Mouse (Mus musculus) urinary bladder, adult 2 months (tissue): Measurements from ENCODE around the gene Egf. TPM values are rescaled to one million over a fixed set of nuclear protein-coding genes. Genes with fewer than 3 reads are reported as not detected.
A peak's percentile ranks its signal among the peaks of the same experiment; 100 is the strongest.
"Not testable (repeated sequence)": the region's sequence is repeated elsewhere in the genome, so short reads cannot be mapped to it uniquely, and the experiment has no call there.

Experiments
- DNase-seq: peaks from one replicate; pipeline ENCODE4 v3.0.0; 2022; ENCODE audit warnings: low spot score
- polyA plus RNA-seq: library from polyadenylated mRNA; depleted of rRNA; stranded (reverse); fragments of >200 nt; gene quantifications from 2 replicates; pipeline ENCODE4 v1.2.3, GENCODE M21; 2012; rRNA removed

The Egf gene
- 2.2 and 2.4 TPM in 2 replicates for polyA plus RNA-seq

DNA sequence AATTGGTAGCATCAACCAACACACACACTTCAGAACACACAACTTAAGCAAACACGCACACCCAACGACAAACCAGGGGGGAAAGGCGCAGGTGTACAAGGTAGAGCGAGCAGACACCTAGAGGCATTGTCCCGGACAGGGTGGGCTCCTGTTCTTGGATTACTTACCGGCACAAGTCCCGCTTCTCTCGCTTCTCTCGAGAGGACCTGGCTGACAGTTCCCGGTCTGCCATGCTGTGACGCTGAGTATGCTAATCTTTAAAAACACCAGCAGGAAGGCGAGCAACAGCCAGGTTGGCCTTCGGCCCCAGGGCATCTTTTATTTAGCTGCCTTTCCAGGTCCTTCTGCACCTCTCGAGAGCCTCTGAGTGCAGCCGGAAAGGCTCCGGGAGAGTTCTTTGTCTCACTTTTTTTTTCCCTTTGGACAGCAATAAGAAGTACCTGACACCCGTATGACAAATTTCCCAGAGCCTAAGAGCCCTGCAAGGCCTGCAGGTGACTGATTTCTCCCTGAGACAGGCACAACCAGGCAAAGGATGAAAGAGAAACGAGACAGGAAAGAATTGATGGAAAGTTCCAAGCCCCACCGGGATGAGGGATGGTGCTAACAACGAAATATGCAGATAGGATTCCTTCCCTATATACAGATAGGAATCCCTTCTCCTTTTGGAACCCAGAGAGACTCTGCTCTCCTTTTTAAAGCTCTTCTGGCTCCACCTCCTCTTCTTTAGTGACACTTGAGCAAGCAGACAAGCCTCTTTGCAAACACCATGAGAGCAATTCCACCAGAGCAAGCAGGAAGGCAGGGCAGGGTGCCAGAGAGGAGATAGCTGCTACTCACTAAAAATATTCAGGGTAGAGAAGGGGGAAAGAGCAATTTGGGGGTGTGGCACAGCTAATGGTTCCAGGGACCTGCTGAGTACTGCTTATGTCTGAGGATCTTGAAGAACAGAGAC is at the start of gene Egf:
TSS of gene Egf (minus strand) at position 667 of the 955 bp plus-strand sequence.
- DNase-seq, result no peak

DNA sequence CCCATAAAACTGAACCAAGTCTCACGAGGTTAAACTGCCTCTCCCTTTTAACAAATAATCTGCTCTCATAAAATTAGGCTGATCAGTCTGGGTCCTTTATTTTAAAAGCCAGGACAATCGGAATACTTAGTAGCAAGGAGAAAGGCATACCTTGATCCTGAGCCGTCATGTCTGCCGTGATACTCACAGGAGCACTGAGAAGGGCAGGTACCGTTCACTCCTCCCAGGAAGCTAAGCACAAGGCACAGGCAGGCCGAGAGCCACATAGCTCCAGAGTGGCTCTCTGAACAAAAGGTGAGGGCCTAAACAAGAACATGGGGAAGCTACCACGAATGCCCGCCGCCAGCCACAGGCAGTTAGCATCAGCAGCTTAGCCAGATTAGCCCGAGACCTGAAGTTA is 48.6 kb upstream of the Egf start, which contains the start of gene Lrit3:
TSS of gene Lrit3 (minus strand) at position 266 of the 400 bp plus-strand sequence.
- no peak for DNase-seq

DNA sequence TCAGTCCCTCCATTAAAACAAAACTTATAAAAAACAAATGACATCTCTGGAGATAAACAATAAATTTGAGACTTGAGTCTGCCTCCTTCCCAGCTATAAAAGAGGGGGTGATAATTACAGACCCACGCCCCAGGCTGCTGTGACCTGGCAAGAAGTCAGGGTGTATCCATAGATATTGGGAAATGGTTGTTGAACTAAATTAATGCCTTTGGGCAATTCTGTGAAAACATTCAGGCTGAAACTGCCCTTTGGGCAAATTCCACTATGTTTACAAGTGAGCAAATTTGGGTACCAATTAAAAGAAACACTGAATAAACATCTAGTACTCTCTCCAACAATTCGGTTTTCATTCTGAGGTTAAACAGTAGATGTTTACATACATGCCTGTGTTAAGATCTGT is 43.9 kb upstream of the Egf start:
- no peak for DNase-seq

DNA sequence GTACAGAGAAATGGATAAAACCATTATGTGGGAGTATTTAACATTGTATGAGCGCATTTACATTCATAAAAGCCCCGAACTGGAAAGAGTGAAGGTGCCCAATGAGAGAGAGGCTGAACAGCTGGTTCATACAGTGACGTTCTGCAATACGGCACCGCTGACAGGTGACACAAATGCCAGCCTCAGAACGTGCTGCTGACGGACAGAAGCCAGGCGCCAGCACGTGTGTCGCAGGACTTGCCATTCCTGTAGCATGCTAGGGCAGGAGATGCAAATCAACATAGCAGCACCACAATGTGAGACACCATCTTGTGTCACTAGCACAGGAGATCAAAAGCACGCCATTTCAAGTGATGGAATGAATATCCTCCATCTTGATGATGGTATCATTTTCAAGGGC is 43.4 kb upstream of the Egf start:
- no peak for DNase-seq

DNA sequence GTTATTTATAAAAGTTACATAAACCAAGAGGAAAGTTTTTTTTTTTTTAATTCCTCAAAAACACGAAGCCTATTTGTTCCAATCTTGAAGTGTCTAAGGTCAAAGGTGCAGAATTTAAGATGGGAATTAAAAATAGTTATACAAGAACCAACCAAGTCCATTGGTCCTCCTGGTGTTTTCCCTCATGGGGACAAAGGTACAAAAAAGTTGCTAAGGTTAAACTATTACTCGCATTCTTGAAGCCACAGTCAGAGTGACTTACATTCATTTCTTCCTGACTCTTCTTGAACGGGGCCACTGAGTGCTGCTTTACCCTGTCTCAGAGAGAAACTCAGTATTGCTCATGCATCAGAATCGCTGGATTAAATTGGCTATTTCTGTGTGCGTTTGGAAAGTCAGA is 42.2 kb upstream of the Egf start:
- DNase-seq, result no peak

DNA sequence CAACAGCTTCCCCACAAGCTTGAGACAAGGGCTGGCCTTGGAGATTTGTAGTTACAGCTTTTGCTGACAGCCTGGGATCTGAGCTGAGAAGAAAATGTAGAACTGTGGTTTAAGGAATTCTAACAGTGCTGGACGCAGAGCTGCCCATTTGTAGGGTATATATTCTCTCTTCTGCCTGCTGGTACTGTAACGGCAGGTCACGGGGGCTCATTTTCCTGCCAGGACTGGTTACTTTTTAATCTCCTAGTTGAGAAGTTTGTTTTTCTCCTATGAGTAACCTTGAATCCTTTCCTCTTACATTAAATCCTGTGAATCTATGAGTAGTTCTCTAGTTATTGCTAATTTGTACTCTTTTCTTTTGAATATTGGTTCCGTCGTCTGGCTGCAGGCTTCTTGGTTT is 38.7 kb upstream of the Egf start:
- no peak for DNase-seq

DNA sequence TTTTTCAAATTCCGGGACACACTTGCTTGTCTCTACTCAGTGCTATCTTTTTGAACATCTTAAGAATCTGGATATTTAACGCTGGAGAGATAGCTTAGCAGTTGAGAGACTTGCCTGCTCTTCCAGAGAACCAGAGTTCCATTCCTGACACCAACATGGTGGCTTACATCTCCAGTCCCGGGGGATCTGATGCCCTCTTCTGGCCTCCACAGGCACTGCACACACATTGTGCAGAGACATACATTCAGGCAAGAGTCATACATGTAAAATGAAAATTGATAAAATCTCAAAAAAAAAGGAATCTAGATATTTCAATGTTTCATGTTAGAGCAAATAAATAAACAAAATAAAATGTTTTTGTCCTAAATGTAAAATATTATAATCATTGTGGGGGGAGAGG is 27.6 kb upstream of the Egf start:
- no peak for DNase-seq

DNA sequence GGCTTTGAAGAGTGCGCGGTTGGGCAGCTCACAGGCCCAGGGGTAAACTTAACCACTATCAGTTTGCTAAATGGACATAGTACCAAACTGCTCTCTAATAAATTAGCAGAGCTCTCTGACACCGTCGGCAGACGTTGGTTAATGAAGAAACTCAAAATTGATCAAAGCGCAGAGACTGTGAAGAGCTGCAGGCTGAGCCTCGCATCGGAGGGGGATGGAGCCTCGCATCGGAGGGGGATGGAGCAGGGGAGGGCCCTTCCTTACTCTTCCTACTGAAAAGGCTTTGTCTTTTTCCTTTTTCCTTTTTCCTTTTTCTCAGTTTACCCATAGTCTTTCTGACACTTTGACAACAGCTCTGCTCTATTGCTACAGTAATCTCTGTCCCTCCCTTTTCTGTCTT is 26.3 kb upstream of the Egf start:
- no peak for DNase-seq

DNA sequence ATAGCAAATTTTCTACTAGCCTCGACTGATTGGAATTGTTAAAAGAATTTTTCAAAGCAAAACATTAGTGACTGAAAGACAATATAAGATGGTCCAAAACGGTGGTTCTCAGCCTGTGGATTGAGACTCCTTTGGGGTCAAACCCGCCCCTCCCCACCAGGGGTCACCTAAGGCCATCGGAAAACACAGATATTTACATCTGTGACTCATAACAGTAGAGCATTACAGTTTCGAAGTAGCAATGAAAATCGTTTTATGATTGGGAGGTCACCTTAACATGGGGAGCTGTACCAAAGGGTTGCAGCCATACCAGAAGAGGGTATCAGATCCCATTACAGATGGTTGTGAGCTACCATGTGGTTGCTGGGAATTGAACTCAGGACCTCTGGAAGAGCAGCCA is 16.1 kb upstream of the Egf start:
- no peak for DNase-seq

DNA sequence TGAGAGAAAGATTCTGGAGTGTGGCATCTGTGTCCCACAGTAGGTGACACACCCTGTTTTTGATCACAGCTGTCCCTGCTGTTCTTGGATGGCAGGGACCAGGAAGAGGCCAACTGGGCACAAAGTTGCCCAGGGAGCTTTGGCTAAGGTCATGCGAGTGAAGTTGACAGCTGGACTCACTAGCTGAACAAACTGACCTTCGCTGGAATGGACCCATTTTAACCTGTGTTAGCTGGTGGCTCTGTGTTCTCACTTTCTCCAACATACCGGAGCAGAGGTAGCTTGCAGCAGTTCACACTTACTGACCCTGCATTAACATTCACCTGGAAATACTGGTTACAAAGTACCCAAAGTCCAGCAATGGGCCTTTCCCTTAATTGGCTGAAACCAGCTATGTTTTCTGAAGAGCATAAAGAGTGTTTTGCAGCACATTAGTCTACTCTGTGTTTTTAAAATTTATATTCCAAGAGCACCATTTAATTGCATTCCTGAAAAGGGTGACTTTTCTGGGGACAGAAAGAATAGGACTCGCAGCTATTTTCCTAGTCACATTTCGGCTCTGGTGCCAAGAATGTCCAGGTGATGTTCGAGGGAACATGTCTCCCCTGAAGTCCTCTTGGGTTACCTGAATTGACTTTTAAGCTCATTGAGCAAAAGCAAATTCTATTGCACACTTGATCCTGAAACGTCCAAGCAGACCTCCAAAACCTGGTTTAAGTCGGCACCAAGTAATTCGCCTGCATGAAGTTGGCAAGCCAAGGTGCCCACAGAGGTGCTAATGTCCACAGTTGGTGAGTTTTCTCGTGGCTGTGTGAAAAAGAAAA is 12.1 kb upstream of the Egf start:
- no peak for DNase-seq

DNA sequence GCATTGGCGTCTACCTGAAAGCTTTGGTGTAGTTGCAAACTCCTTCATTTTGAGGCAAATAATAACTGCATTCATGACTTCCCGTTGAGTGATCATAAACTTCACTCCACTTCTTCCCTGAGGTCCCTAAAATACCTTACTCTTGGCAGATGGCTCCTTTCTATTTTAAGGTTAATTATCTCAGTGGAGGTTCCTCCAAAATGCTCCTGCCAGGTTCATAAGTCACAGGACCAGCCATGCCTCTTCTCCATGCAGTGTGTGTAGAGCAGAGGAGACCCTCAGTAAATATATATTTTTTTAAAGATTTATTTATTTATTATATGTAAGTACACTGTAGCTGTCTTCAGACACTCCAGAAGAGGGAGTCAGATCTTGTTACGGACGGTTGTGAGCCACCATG is 11.0 kb upstream of the Egf start:
- DNase-seq, result no peak

DNA sequence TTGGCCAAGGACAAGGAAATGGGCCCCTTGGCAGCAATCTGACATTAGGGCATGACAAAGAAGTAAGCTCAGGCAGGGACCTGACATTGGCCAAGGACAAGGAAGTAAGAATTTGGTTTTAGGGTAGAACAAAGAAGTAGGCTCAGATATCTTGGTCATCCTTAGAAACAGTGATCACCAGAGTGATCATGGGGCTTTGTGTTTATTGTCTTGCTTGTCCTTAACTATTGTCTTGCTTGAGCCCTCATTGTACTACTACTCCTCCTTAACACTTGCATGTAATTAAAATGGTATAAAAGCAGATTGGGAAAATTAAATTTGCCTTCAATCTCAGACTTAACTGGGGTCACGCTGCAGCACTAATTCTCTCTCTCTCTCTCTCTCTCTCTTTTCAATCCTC is 2.5 kb upstream of the Egf start:
- not testable (repeated sequence) for DNase-seq

DNA sequence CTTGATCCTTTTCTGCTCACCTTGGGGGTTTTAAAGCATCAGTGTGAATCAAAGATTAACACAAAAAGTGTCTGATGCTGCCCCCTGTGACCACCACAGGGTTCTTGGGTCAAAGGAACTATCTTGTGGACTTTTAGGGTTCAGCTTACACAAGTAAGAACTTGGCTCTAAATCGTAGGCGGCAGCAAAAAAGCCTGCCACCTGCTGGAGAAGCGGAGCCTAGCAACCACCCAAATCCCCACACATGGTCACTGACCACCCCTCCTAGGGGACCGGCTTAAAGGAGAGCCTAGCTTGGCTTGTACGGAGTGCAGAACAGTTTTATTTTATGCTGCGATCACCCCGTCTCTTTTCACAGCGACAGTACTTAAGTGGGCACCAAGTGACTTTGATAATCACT is 10.3 kb downstream of the Egf start:
- DNase-seq, result no peak

DNA sequence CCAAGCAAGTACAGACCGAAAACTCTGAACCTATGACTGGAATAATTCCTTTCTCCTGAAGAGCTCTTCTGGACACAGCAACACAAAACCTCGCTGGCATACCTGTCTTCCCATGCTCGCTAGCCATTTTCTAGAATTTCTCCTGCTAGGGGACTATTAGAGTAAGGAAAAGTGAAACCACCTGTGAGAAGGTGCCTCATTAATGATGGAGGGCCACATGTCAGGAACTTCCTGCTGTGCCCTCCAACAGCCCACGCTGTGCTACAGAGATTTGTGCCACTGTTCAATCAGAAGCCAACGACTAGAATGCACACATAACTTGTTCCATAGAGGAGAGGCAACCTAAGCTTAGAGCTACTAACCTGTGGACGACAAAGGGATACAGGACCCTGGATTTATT is 12.3 kb downstream of the Egf start:
- no peak for DNase-seq

DNA sequence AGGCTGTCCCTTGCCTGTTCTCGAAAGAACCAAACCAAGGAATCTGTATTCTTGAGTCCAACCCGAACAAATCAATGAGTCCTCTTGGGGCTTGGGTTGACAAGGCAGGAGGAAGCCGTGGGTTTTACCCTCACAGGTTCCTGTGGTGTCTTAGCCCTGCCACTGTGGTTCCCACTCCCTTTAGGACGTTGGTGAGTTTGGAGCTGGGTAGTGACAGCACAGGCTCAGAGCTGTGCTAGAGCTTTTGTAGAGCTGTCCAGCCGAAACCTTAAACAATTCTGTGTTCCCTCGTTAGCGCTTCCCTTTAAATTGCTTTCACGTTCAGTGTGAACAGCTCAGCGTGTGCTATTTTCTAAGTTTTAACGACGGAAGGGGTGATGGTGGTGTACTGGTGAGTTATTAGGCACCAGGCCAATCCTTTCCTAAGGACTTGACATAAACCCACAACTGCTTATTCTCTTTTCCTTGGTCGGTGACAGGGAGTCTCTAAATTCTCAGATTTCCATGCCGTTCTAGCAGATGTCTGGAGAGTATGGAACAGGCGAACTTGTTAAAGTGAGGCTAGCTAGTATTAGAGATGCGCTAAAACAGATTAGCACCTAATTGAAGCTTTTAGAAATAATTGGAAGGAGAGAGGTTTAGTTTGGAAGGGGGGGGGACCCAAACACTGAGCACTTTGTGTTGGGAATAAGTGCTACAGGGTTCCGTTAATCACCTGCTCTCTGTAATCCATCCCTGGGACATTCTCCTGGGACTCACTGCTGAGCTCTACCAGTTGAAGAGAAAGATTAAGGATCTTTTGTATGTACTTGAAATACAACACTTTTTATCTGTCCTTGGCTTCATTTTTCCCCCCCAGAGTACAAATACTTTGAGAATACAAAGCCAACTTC is 16.6 kb downstream of the Egf start:
- no peak for DNase-seq

DNA sequence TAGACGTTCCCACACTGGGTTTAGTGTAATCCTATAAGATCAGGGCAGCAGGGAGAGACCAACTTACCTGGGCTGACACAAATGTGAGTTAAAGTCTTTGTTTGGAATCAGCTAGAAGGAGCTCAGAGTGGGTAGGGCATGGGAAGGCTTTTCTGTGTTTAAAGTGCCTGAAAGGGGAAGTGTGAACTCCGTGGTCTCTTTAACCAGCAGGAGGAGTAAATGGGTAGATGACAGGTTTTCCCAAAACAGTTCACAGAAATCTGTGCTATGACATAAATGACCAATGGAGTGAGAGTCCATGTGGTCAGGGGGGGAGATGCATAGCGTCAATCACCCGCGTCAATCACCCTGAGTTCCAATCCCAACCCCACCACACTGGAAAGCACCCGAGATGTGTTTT is 23.5 kb downstream of the Egf start:
- DNase-seq, result no peak

DNA sequence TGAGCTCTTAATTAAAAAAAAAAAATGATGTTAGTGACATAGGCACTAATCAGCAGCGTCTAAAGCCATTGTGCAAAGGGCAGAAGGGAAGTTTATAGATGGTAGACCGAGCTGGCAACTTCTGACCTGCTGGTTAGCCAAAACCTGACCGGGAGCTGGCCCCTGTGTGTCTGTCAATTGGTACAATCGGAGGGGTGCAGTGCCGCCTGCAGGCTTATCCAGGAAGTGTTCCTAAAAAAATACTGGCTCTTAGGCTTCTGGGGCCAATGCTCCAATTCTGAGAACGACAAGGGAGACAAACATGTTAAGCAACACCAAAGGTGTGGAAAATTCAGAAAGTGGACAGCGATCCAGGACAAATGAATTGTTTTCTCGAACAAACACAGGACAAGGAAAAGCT is 24.7 kb downstream of the Egf start:
- no peak for DNase-seq

DNA sequence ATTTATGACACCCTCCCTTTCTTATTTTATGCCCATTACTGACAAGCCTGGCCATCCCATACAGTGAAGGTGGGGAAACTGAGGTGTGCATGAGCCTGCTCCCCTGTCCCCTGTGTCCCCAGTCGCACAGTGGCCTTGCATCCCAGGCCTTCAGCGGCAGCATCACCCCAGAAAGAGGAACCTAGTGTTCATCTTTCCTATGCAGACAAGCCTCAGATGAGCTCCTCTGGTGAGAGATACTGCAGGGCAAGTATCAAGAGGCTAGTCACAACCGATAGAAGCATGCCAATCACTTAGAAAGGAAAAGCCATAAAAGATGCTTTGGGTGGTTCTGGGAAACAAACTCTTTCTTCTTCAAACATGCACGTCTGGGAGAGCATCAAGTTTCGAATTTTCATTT is 25.2 kb downstream of the Egf start:
- DNase-seq, result no peak

DNA sequence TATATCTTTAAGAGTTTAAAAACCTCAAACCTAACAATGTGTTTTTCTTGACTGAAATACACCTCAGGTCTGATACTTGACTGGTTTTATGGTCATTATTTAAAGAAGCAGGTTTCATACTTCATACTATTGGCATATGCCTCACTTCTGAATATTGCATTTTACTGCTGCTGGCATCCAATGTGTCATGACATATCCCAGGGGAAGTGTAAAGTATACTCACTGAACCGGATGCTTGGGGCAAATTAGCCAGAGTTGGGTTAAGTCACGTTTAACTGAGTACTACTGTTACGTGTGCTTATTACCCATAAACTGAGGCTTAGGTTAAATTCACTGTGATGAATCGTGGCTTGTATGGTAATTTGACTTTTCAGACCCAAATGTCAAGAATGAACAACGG is 29.5 kb downstream of the Egf start:
- DNase-seq, result no peak

DNA sequence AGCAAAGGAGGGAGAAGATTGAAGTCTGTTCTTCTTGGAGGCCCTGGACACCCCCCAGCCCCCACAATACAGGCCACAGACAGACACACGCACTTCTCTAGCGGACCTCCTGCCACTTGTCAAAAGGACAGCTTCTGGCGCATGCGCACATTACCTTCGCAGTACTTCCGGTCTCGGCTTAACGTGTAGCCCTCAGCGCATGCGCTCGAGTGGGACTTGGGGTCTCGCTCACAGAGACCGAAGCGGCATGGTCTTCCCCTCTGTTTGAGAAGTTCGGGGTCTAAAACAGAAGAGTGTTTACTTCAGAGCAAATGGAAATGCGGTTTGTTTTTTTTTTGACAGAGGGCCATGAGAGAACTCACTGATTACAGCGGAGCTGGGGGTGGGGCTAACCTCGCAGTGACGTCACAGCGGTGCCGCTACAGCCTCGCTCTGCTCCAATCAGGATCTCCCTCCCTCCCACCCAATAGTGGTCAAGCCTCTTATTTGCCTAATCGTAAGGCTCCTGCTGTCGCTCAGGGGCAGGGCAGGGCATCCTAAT is 30.1 kb downstream of the Egf start:
- DNase-seq, result peak; percentile 81

DNA sequence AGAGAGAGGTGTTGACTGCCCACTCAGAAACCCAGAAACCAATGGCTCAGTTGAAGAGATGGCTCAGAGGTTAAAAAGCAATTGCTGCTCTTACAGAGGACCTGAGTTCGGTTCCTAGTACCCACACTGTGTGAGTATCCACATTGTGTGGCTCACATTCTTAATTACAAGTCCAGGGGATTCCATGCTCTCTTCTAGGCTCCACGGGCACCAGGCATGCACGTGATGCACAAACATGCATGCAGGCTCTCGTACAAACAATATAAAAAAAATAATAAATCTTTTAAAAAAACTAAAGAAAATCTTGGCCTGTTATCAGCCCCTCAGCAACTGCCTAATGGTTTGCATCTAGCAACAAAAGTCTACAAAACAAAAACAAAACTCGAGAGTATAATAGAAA is 30.6 kb downstream of the Egf start:
- DNase-seq, result no peak

DNA sequence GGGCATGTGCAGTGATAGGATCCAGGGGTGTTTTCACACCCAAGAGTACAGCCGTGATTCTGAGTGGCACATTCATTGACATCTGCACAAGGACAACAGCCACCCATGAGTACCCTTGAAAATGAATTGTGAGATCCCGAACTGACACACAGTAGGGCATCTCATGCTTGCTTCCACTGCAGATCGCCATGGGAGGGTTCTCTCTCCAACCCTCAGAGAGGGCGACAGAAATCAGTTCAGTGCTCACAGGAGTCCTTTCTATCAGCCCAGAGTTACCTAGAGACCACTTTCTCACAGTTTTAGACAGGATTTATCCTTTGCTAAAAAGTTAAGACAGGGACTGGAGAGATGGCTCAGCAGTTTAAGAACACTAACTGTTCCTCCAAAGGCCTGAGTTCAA is 31.8 kb downstream of the Egf start:
- no peak for DNase-seq
